Mouse (Mus musculus) heart, postnatal 36 days (tissue): ENCODE results near the gene Itgb5. TPM values are rescaled to one million over a fixed set of nuclear protein-coding genes. Genes with fewer than 3 reads are reported as not detected.

Source experiments
- DNase-seq, 2 experiments: peaks; one replicate each; pipeline ENCODE4 v3.0.0; 2021 to 2022
- intact Hi-C: fragments of 180-260 bp; cut with DNase I; formaldehyde crosslinking; loops from one replicate; pipeline ENCODE4 v1.15.1; 2025
- total RNA-seq, 2 experiments: library from RNA; stranded (reverse); gene quantifications; 2 replicates each; pipeline ENCODE4 v1.2.3; 2021

Gene Itgb5
- total RNA-seq, 2 experiments from 2014 or later: 87.2 to 94.3 TPM

- no peak for DNase-seq
- intact Hi-C loops: loop anchor here (2.0 kb wide), 2 partner anchors 30 to 62 kb away; no protein-coding TSS in a partner anchor
Measured at GRCm38 (mm10) chr16:33830512-33831105, 1.1 kb downstream of the Itgb5 start.

DNA sequence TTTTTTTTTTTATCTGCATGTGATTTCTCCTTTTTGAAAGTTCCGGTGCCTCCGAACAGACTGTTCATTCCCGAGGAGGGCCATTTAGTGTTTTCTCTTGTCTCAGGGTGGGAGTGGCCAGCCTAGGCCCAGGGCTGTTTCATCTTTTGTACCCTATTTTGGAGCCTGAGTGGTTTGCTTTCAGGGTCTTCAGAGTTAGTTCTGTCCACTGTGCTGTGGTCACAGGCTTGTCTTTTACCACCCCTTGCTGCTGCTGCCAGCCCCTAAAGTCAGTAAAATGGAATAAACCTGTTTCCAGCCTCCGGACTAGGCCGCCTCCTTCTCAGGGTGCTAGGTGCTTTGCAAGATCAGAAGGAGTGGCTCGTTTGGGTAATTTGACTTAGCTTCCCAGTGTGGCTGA lies 2.6 kb downstream of the Itgb5 start:
- no peak for DNase-seq
- intact Hi-C loops: no loop called here

GRCm38 (mm10) chr16:33832728-33833428 lies 3.4 kb downstream of the Itgb5 start:
- intact Hi-C loops: no loop called here
- DNase-seq: peak; percentile 25 to 34

DNA sequence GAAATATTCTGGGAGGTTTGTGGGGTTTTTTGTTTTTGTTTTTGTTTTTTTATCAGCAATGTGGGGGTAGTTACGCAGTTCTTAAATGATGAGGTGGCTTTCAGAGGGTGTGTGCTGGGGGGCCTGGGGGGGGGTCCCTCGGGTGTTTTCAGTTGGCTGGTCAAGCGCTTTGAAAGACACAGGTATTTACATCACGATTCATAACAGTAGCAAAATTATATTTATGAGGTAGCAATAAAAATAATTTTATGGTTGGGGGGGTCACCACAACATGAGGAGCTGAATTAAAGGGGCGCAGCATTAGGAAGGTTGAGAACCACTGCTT lies 3.9 kb downstream of the Itgb5 start:
- no peak for DNase-seq
- intact Hi-C loops: no loop called here

- DNase-seq: peak; percentile 57 to 61
- intact Hi-C loops: no loop called here
Measured at GRCm38 (mm10) chr16:33833781-33834482, 4.5 kb downstream of the Itgb5 start.

DNA sequence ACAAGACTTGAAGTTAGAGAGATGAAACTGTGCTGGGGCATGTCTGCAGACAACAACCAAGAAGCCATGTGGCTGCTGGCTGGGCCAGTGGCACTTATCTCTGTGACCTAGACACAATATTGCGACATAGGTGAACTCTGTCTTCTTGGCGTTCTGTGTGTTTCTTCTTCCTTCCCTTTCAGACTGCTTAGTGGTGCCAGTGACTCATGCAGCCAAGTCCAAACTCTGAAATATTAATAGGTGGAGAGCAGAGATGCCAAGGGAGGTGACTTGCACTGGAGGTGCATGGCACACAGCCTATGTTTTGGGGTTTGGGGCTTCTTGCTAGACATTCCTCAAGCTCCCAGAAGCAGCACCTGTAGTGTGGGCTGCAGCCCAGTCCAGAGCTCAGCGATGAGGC lies 7.2 kb downstream of the Itgb5 start:
- intact Hi-C loops: no loop called here
- peak in 1 of 2 experiments; percentile 65 for DNase-seq

DNA sequence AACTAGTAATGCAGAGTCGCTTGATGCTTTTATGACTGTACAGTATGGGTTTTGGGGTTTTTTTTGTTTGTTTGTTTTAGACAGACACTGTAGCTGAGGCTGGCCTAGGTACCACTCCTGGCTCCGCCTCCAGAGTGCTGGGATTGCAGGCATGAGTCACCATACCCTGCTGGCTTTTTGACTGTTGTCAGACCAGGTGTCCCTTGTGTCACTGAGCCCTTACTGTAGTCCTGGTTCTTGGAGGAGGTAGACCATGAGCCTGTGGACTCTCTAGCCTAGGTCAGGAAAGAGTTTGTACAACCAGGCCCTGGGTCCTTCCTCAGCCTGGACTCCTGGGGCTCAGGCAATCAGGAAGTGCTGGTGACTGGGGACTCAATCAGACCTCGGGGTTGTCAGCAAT lies 7.7 kb downstream of the Itgb5 start:
- peak in 1 of 2 experiments; percentile 29 for DNase-seq
- intact Hi-C loops: no loop called here

DNA sequence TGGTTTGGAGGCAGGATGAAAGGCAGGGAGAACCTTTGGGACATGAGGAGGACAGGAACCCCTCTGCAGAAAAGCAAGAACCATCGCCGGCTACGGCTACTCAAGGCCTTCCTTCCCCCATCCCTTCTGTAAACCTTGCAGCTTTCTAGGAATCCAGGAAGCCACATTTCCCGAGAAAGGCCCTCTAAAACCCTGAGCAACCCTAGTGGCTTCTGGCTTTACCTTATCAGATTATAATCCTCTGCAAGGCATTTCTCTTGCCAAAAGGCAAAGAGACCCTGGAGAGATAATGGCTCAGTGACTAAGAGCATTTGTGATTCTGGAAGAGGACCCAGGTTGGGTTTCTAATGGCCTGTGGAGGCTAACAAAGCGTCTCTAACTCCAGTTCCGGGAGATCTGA lies 11.2 kb downstream of the Itgb5 start:
- DNase-seq: no peak
- intact Hi-C loops: no loop called here

- intact Hi-C loops: no loop called here
- no peak for DNase-seq
Measured at GRCm38 (mm10) chr16:33842081-33842880, 12.8 kb downstream of the Itgb5 start.

GRCm38 (mm10) chr16:33844150-33844611 lies 14.7 kb downstream of the Itgb5 start:
- no peak for DNase-seq
- intact Hi-C loops: no loop called here

DNA sequence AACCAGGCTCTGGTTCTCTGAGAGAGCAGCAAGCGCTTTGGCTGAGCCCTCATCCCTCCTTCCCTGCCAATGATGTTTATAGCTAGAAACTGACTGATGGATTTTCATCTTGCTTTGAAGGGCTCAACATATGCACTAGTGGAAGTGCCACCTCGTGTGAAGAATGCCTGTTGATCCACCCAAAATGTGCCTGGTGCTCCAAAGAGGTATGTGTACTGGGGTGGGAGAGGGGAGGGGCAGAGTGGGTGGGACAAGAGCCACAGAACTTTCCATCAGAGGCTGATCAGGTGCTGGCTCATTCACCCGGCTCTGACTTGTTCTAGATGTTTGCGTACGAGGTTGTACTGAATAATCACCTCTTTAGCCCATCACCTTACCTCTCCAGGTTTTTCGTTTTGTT lies 15.4 kb downstream of the Itgb5 start:
- intact Hi-C loops: no loop called here
- no peak for DNase-seq

DNA sequence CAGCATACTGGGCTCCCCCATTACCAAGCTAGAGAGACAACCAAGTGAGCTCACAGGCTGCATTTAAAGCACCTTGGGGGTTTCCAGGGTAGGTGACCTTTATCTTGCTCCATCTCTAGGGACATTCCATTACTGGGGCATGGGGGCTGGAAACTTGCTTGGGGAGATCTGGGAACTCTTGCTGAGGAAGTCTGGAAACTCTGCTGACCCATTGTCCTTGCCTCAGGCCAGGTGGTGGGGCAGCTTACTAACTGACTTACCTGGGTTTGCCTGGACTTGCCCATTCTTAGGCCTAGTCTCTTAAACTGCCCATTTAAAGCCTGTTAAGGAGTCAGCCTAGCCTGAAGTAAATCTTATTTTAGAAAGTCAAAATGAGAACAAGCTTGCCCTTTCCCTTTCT lies 23.8 kb downstream of the Itgb5 start:
- intact Hi-C loops: no loop called here
- no peak for DNase-seq

GRCm38 (mm10) chr16:33858766-33859165 lies 29.3 kb downstream of the Itgb5 start:
- intact Hi-C loops: no loop called here
- DNase-seq: no peak

DNA sequence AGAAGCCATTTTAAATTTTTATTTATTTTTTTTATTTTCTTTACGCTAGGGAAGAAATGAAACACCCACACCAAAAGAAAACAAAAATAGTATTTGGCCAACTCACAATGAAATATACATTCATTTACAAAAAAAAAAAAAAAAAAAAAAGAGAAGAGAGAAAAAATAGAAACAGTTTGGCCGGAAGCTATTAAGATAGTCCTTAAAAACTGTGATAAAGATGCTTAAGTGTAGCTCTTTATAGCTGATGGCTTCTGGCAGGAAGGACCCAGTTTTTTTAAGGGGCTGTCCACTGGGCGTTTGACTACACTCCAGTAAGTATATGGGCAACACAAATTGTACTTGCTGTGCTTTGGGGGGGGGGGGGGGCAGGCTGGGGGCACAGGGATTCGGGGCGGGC lies 29.9 kb downstream of the Itgb5 start:
- DNase-seq: no peak
- intact Hi-C loops: no loop called here

DNA sequence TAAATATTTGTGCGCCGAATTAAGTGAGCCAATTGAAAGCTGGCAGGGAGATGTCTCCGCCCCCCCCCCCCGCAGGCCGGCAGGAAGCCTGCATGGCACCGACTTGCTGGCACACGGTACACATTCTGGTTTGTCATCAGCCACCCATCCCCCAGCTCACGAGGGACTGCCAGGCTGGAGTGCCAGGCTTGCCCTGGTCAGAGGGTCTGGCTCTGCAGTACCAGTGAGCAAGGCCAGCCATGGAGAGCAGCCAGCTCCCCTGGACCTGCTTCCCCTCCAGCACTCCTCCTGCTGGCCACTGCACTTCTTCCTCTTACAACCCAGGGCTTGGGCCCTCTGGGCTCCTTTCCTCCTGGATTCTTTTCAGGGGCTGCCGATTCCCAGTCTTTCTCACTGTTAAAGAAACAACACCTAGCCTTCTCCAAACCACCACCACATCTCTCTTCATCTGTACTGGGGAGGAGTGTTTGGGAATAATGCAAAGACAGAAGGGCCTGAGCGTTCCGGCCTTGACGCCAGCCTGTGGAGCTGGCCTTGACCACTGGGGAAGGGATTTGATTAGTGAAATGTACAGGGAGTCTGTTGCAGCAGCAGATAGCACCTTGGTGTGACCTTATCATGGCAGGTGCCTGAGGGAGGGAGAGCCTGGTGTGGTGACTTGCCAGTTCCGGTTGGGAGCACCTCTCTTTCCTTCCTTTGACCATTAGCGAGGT lies 30.7 kb downstream of the Itgb5 start:
- DNase-seq: peak; percentile 77 to 79
- intact Hi-C loops: loop anchor here (2.0 kb wide), 1 partner anchor 29 kb away; no protein-coding TSS in a partner anchor

DNA sequence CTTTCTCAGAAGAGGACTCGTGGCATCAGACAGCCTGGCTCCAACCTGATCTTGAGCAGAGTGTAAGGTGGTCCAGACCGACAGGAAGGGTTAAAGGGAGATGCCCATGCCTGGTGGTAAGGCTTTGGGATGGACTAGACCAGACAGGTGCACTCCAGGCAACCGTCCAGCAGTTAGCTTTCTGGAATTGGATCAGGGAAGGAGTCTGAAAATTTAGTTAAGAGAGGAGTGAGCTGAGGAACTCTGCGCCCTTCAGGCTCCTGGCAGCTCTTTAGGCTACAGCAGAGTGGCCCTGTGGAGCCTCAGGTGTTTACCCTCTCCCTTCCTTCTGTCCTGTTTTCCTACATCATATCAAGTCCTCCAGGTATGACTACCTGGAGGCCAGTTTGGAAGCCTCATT lies 32.9 kb downstream of the Itgb5 start:
- no peak for DNase-seq
- intact Hi-C loops: no loop called here

DNA sequence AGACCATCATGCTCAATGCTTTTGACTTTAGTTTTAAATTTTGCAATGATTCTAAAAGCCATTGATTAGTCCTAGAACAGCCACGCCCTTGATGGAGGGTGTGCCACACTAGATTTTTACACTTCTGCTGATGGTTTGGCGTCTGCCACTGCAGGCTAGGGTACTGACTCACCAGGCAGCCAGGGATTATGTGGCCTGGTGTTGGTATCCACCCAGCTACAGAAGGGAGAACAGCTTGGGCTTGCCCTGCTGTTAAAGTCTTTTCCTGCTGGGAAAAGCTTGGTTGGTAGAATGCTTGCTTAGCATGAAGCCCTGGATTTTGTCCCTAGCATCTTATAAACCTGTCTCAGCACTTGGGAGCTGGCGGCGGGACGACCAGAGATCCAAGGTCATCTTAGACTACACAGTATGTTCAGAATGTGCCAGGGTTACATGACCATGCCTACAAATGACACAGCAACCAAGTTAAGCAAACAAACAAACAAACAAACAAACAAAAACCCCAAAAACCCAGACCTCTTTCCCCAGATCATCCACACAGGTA lies 33.8 kb downstream of the Itgb5 start:
- no peak for DNase-seq
- intact Hi-C loops: no loop called here

DNA sequence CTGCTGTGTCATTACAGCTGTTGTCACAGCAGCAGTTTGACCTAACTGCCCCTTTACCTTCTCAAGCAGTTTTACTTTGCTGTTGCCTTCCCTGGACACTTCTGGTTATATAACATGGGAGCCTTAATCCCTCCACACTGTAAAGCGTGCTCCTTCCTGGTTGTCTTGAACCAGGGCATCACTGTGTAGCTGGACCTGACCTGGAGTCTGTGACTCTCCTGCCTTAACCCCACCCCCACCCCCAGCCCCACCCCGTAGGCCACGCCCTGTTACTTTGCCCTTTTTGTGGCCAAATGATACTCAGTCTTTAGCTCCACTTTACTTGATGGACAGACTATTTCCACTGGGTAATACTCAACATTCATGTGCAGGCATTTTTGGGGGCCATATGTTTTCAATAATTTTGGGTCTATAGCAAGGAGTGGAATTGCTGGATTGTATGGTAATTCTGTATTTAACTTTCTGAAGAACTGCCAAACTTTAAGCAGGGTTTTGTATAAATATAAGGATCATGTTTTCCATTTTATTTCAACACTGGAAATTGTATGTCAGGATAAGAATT lies 40.8 kb downstream of the Itgb5 start:
- intact Hi-C loops: no loop called here
- no peak for DNase-seq

GRCm38 (mm10) chr16:33870988-33871758 lies 41.7 kb downstream of the Itgb5 start:
- intact Hi-C loops: no loop called here
- no peak for DNase-seq
